Mouse (Mus musculus) liver, embryonic 16.5 days (tissue): ENCODE results near the gene Tacc3. TPM values are rescaled to one million over a fixed set of nuclear protein-coding genes. Genes with fewer than 3 reads are reported as not detected.

Experiments
- ATAC-seq: fragments of 200-750 bp; cut with Nextera tagmentation; 2 replicates; pipeline ENCODE4 v1.8.0; 2017; ENCODE audit warnings: low read depth, mild to moderate bottlenecking, moderate number of reproducible peaks, moderate library complexity
- H3K27ac ChIP-seq: fragments of 300-500 bp; sonication (generic); 2 replicates; pipeline ENCODE4 v1.5.1; 2014; ENCODE audit warnings: mild to moderate bottlenecking, low read length
- H3K27me3 ChIP-seq: fragments of 300-500 bp; sonication (generic); 2 replicates; pipeline ENCODE4 v1.6.1; 2014; ENCODE audit warnings: low read depth, low read length, mixed read lengths; ENCODE audit not compliant: control insufficient read depth, insufficient read depth
- H3K36me3 ChIP-seq: fragments of 300-500 bp; sonication (generic); 2 replicates; pipeline ENCODE4 v1.6.1; 2014; ENCODE audit warnings: mild to moderate bottlenecking; ENCODE audit not compliant: control insufficient read depth, insufficient read depth
- H3K4me1 ChIP-seq: fragments of 300-500 bp; sonication (generic); 2 replicates; pipeline ENCODE4 v1.6.1; 2014; ENCODE audit warnings: low read depth, low read length, mixed read lengths; ENCODE audit not compliant: control insufficient read depth
- H3K4me2 ChIP-seq: fragments of 300-500 bp; sonication (generic); 2 replicates; pipeline ENCODE4 v1.6.1; 2014; ENCODE audit warnings: low read depth, low read length, mixed read lengths
- H3K4me3 ChIP-seq: fragments of 300-500 bp; sonication (generic); 2 replicates; pipeline ENCODE4 v1.5.1; 2014; ENCODE audit warnings: low read depth, mild to moderate bottlenecking, low read length
- H3K9ac ChIP-seq: fragments of 300-500 bp; sonication (generic); 2 replicates; pipeline ENCODE4 v1.6.1; 2014; ENCODE audit warnings: low read depth, low read length
- H3K9me3 ChIP-seq: fragments of 300-500 bp; sonication (generic); replicated peaks from 2 replicates; pipeline ENCODE4 v1.6.1; 2016; ENCODE audit warnings: low read length; ENCODE audit not compliant: control insufficient read depth
- WGBS: fragments of 180-500 bp; shearing (Covaris S2); extraction: QIAGEN DNeasy Blood & Tissue Kit; methylation state at CpG from one replicate; pipeline ENCODE4 v1.1.7; 2014; ENCODE audit not compliant: insufficient replicate concordance; 5-methylcytosine and 5-hydroxymethylcytosine counted together
- polyA plus RNA-seq: library from polyadenylated mRNA; unstranded; fragments of >200 nt; fragmentation: Nextera tagmentation; extraction: Ambion mirVana; gene quantifications from 2 replicates; pipeline ENCODE4 v1.2.1, GENCODE M21; 2015

Tacc3 gene
- polyA plus RNA-seq, 1 experiment from 2014 or later = 129 TPM

- Histone ChIP-seq H3K9ac (no peak overlapping the region), H3K4me2 (no peak overlapping the region), H3K4me1 (no peaks in the 10 kb centered on the region; the same call in 1 of the 2 replicates), H3K9me3 (no peaks in the 10 kb centered on the region), H3K4me3 (no peak overlapping the region), H3K36me3 (no peaks in the 10 kb centered on the region), H3K27me3 (no peaks in the 10 kb centered on the region), H3K27ac (no peak overlapping the region)
- no peak for ATAC-seq
- WGBS = 68% methylated on average over 1 of the region's 1 CpGs
Measured at GRCm38 (mm10) chr5:33706350-33706629, 48.4 kb downstream of the Tacc3 start.

DNA sequence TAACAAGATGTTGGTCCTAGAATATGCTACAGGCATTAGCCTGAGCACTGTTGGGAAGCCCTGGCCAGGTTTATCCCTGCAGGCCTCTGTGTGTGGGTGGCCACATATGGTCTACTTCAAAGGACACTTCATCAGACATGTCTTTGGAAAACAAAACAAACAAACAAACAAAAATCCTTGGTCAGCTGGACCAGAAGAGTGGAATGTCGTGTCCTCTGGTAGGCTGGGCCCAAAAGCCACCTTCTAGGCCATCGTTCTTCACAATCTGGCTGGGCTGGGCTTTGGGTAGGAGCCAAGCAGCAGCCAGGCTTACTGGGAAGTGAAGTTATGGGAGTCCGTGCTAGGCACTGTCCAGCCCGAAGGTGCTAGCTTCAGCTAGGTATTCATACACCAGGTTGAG lies 49.2 kb downstream of the Tacc3 start:
- Histone ChIP-seq H3K9me3 (no peaks in the 10 kb centered on the region), H3K4me3 (no peak overlapping the region), H3K4me1 (no peaks in the 10 kb centered on the region; the same call in 1 of the 2 replicates), H3K9ac (no peak overlapping the region), H3K4me2 (no peak overlapping the region), H3K27me3 (no peaks in the 10 kb centered on the region), H3K36me3 (no peaks in the 10 kb centered on the region), H3K27ac (no peak overlapping the region)
- ATAC-seq = no peak
- WGBS = 51% methylated on average over 4 of the region's 4 CpGs

- ATAC-seq = no peak
- WGBS = 56% methylated on average over 2 of the region's 2 CpGs
- H3K9ac ChIP-seq = no peak overlapping the region
Measured at GRCm38 (mm10) chr5:33709037-33709436, 51.1 kb downstream of the Tacc3 start.

GRCm38 (mm10) chr5:33712550-33712949 lies 54.6 kb downstream of the Tacc3 start:
- no peak for ATAC-seq
- no peaks in the 10 kb centered on the region for H3K36me3 ChIP-seq

More at GRCm38 (mm10) chr5:33709037-33709436, 51.1 kb downstream of the Tacc3 start:
- no peaks in the 10 kb centered on the region for H3K9me3 ChIP-seq
- H3K4me1 ChIP-seq = no peaks in the 10 kb centered on the region; the same call in 1 of the 2 replicates
- H3K27ac ChIP-seq = no peak overlapping the region
- H3K27me3 ChIP-seq = no peaks in the 10 kb centered on the region
- H3K4me2 ChIP-seq = no peak overlapping the region
- no peak overlapping the region for H3K4me3 ChIP-seq
- H3K36me3 ChIP-seq = no peaks in the 10 kb centered on the region

GRCm38 (mm10) chr5:33715182-33715581 lies 57.3 kb downstream of the Tacc3 start:
- Histone ChIP-seq H3K4me3 (no peak overlapping the region), H3K36me3 (no peaks in the 10 kb centered on the region), H3K4me2 (no peak overlapping the region), H3K27me3 (peaks cover 3% of the 10 kb centered on the region), H3K9me3 (no peaks in the 10 kb centered on the region), H3K4me1 (no peaks in the 10 kb centered on the region), H3K9ac (no peak overlapping the region), H3K27ac (no peak overlapping the region)
- ATAC-seq = no peak
- 47% methylated on average over 2 of the region's 2 CpGs for WGBS

More at GRCm38 (mm10) chr5:33712550-33712949, 54.6 kb downstream of the Tacc3 start:
- no peak overlapping the region for H3K9ac ChIP-seq
- H3K27me3 ChIP-seq = no peaks in the 10 kb centered on the region
- H3K9me3 ChIP-seq = no peaks in the 10 kb centered on the region
- WGBS = 41% methylated on average over 2 of the region's 2 CpGs
- H3K27ac ChIP-seq = no peak overlapping the region
- H3K4me3 ChIP-seq = no peak overlapping the region
- H3K4me1 ChIP-seq = no peaks in the 10 kb centered on the region
- H3K4me2 ChIP-seq = no peak overlapping the region

- peaks cover 15% of the 10 kb centered on the region for H3K27me3 ChIP-seq
- no peak overlapping the region for H3K27ac ChIP-seq
- H3K9me3 ChIP-seq = no peaks in the 10 kb centered on the region
- H3K4me3 ChIP-seq = no peak overlapping the region
- no peaks in the 10 kb centered on the region for H3K36me3 ChIP-seq
- H3K4me2 ChIP-seq = no peak overlapping the region
- WGBS = 75% methylated on average over 6 of the region's 6 CpGs
- no peak overlapping the region for H3K9ac ChIP-seq
- peaks cover 3% of the 10 kb centered on the region; the same call in 1 of the 2 replicates for H3K4me1 ChIP-seq
- ATAC-seq = no peak
Measured at GRCm38 (mm10) chr5:33716467-33716866, 58.5 kb downstream of the Tacc3 start.

DNA sequence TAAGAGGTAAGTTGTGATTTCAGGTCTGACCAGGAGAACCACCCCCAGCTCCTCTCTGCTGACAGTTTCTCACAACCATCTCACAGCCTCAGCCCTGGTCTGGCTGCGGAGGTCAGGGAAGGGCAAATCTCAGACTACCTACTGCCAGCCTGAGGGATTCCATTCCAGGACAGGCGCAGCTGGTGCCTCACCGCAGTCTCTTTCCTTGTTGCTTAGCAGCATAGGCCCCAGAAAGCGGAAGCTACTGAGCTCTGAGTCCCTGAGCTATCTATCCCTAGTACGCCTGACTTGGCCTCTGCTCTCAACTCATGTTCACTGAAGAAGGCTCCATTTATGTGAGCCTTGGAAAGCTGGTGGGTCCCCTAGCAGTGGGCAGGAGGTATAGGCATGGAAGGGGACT lies 60.5 kb downstream of the Tacc3 start:
- Histone ChIP-seq H3K27me3 (peaks cover 35% of the 10 kb centered on the region), H3K9ac (no peak overlapping the region), H3K4me2 (no peak overlapping the region), H3K36me3 (no peaks in the 10 kb centered on the region), H3K9me3 (no peaks in the 10 kb centered on the region), H3K27ac (no peak overlapping the region), H3K4me1 (peaks cover 6% of the 10 kb centered on the region; the same call in 1 of the 2 replicates), H3K4me3 (no peak overlapping the region)
- 66% methylated on average over 5 of the region's 5 CpGs for WGBS
- no peak for ATAC-seq

GRCm38 (mm10) chr5:33720852-33721490 lies 63.0 kb downstream of the Tacc3 start:
- peak overlapping the region; percentile 65 for H3K4me2 ChIP-seq
- no peak overlapping the region for H3K9ac ChIP-seq
- peak overlapping the region; percentile 65 for H3K4me3 ChIP-seq
- no peak overlapping the region for H3K27ac ChIP-seq
- 13% methylated on average over 8 of the region's 8 CpGs for WGBS
- H3K9me3 ChIP-seq = no peaks in the 10 kb centered on the region
- H3K36me3 ChIP-seq = no peaks in the 10 kb centered on the region
- H3K4me1 ChIP-seq = peaks cover 10% of the 10 kb centered on the region; the same call in 1 of the 2 replicates
- peaks cover 54% of the 10 kb centered on the region for H3K27me3 ChIP-seq
- ATAC-seq = peak; percentile 39

- Histone ChIP-seq H3K4me1 (peaks cover 10% of the 10 kb centered on the region; the same call in 1 of the 2 replicates), H3K36me3 (no peaks in the 10 kb centered on the region), H3K9ac (peak within 1 kb of the TSS; percentile 54), H3K9me3 (no peaks in the 10 kb centered on the region), H3K27ac (peak within 1 kb of the TSS; percentile 48), H3K4me2 (peak within 1 kb of the TSS; percentile 65), H3K4me3 (peak within 1 kb of the TSS; percentile 65), H3K27me3 (peaks cover 54% of the 10 kb centered on the region)
- WGBS = 1% methylated on average over 59 of the region's 73 CpGs
- peak; percentile 82 for ATAC-seq
Measured at GRCm38 (mm10) chr5:33721541-33722265, 63.8 kb downstream of the Tacc3 start, which contains the start of gene Fgfr3. TSS of gene Fgfr3 (plus strand) at chr5:33721674.
